Mouse (Mus musculus) mouse trophoblast stem cell (cell line): Measurements from ENCODE around the gene Tmem186.

Source experiments
- in situ Hi-C, 2 experiments: fragments of 300-500 bp; cut with MseI, MboI; formaldehyde crosslinking; loops; 2 replicates in 1 of 2; 3 replicates in 1 of 2; pipeline ENCODE4 v1.15.1; 2025

The Tmem186 gene

GRCm38 (mm10) chr16:8637217-8638051 lies at the start of gene Tmem186, which contains the start of gene Pmm2:
Gene Tmem186, minus strand, starts transcription at chr16:8637712.
Gene Pmm2, plus strand, starts transcription at chr16:8637674.
- in situ Hi-C loops, result no loop called here

- in situ Hi-C loops, result no loop called here
These were observed 49.5 kb upstream of the Tmem186 start for GRCm38 (mm10) chr16:8686871-8687535.

DNA sequence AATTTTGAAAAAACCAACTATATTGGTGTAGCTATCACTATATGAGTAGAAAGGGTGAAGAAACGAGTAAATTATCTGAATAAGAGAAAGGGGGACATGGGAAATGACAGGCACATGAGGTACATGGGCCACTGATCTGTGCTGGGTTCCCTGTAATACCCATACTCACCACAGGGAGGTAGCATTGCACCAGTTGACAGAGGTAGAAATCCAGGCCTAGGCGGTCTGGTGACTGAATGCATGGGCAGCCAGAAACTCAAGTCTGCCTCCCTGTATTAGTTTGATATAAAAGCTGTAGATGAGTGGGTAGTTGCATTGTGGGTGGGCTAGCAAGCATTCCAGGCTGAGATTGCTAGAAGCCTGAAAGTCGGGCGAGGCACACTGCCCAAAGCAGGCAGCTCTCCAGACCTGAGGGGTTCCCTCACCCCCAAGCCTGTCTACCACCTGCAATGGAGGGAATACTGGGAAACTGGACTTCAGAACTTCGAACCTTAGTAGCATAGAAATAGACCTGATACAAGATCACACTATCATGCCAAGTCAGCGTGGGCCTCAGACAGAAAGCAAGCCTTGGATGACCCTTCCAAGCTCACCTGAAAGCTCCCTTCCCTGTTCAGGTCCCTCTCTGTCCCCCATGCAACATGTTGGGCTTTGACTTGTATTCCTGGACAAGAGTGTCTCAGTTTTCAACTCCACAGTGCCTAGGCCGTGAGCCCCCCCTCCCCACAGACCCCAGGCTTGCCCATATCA lies 48.8 kb upstream of the Tmem186 start:
- in situ Hi-C loops, result no loop called here

DNA sequence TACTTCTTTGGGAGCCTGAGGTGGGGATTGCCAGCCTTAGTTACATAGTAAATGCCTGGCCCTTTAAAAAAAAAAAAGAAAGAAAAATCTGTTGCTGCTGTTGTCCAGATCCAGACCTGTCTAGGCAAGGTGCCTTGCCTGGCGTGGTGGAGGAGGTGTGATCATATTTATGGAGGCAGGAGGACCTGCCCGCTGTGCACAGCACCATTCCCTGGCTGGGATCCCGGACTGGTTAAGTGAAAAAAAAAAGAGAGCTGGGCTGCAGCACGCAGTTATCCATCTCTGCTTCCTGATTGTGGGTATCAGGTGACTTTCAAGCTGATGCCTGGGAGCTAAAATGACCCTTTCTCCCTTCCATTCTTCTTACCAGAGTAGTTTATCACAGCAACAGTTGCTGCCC lies 47.6 kb upstream of the Tmem186 start:
- in situ Hi-C loops, result no loop called here

GRCm38 (mm10) chr16:8680470-8680869 lies 43.0 kb upstream of the Tmem186 start, which contains the start of gene Gm5767:
Gene Gm5767, plus strand, starts transcription at chr16:8680770.
- in situ Hi-C loops, result no loop called here

GRCm38 (mm10) chr16:8679780-8680179 lies 42.3 kb upstream of the Tmem186 start:
- in situ Hi-C loops, result no loop called here

- in situ Hi-C loops, result no loop called here
These were observed 41.2 kb upstream of the Tmem186 start for GRCm38 (mm10) chr16:8678676-8679075.

DNA sequence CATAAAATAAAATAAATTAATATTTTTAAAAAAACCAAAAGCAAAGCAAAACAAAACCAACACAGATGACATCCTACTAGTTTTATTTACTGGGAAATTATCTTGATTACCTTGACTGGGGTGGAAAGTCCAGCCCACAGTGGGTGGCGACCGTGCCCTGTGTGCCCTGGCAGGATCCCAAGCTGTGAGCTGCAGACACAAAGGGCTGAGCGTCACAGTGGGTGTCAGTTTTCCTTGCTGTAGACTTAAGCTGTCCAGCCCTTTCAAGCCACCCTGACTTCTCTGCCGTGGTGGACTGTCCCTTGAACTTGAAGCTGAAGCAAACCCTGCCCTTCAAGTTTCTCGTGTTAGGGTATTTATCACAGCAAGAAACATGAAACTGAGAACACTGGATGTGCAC lies 40.5 kb upstream of the Tmem186 start:
- in situ Hi-C loops, result no loop called here

DNA sequence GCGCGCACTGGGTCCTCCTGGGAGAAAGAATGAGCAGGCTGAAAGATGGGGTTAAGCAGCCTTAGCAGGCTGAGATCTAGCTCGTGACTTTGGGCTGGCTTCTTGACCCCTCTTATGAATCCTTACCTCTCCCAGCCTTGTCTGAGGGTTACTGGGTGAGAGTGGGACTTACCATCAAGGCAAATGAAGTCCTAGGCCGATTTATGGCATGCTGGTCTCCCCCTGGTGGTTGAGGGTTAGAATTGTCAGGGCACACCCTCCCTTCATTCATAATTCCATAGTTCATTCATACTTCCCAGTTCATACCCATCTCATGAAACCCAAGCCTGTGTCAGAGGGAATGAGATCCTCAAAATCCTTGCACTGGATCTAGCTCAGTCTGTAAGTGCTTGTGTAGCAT lies 39.3 kb upstream of the Tmem186 start:
- in situ Hi-C loops, result no loop called here

GRCm38 (mm10) chr16:8676228-8676627 lies 38.7 kb upstream of the Tmem186 start:
- in situ Hi-C loops, result no loop called here

DNA sequence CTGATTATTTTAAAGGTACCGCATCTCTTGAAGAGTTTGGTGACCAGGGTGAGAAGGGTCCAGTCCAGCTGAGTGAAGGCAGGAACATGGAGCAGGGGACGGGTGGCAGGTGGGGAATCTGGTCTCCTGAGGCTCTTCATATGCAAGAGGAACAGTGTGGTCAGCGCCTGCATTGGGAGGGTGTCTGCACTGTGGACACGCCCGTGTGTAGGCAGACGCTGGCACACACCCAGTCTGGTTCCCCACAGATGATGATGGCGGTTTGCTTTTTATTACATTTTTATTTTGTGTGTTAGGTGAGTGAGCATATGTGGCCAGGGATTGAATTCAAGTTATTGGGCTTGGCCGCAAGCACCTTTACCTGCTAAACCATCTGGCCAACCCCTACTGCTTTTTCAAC lies 38.0 kb upstream of the Tmem186 start:
- in situ Hi-C loops, result no loop called here

DNA sequence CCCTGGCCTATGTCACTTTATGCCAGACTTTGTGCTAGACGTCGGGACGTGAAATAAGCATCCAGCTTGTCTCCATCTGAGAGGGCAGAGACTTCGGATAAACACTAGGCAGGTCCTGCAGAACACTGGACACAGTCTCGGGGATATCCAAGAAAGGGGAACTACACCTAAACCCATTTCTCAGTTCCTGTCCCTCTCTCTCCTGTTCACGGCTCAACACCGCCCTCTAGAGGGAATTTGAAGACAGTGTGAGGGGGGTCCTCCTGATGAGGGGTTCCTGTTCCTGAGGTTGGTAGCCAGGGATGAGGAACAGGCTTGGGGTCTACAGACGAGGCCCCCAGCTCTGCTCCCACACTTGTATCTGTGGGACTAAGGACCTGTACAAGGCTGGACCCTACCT lies 36.7 kb upstream of the Tmem186 start:
- in situ Hi-C loops, result loop anchor here (5.0 kb wide), 3 partner anchors 182 to 267 kb away; no protein-coding TSS in a partner anchor

GRCm38 (mm10) chr16:8673343-8673742 lies 35.8 kb upstream of the Tmem186 start:
- in situ Hi-C loops, result loop anchor here (5.0 kb wide), 3 partner anchors 181 to 266 kb away; no protein-coding TSS in a partner anchor

DNA sequence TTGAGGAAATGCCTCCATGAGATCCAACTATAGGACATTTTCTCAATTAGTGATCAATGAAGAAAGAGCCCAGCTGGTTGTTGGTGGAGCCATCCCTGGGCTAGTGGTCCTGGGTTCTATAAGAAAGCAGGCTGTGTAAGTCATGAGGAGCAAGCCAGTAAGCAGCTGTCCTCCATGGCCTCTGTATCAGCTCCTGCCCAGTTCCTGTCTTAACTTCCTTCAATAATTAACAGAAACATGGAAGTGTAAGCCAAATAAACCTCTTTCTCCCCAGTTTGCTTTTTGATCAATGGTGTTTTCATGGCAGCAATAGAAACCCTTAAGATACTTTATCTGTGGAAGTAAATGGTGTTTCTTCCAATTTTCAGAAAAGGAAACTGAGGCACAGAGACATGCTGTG lies 35.3 kb upstream of the Tmem186 start:
- in situ Hi-C loops, result loop anchor here (5.0 kb wide), 3 partner anchors 181 to 266 kb away; no protein-coding TSS in a partner anchor

GRCm38 (mm10) chr16:8672350-8672687 lies 34.8 kb upstream of the Tmem186 start:
- in situ Hi-C loops, result loop anchor here (5.0 kb wide), 3 partner anchors 180 to 265 kb away; no protein-coding TSS in a partner anchor

DNA sequence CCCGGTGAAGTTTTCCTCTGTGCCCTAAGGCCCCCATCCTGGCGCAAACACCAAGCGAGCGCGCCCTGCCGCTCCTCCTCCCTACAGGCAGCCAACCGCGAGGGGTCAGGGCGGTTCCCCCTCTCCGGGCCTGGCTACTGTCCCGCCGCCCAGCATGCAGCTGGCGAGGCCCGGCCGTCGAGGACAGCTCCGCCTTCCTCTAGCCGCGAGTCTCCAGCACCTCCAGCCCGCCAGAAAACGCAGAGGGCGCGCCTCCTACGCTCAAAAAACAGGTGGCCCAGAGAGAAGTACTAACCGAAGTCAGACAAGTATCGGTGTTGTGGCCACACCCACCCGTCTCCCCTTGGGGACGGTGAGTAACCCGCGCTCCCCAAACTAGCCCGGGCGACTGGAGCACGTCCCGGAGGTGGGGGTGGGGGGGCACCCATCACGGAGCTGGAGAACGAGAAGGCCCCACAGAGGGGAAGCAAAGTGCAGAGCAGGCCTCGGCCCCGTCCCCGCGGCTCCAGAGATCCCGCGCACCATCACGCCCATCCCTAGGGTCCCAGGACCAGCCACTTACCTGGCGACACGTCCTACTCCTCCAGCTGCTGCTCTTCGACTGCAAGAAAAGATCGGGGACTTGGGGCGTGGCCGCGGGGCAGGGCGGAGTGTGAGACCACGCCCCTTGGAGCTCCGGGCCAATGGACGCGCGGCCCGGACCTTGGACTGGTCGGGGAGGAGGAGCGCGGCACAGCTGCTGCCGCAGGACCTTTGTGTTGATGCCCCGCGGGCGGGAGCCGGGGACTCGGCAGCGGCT lies 34.2 kb upstream of the Tmem186 start, which contains the start of gene Carhsp1:
Carhsp1 (minus strand) TSS at position 605 of the 799 bp plus-strand sequence.
- in situ Hi-C loops, result loop anchor here (5.0 kb wide), 3 partner anchors 179 to 264 kb away; no protein-coding TSS in a partner anchor

GRCm38 (mm10) chr16:8670041-8671035 lies 32.8 kb upstream of the Tmem186 start:
- in situ Hi-C loops, result loop anchor here (5.0 kb wide), 3 partner anchors 178 to 263 kb away; no protein-coding TSS in a partner anchor

DNA sequence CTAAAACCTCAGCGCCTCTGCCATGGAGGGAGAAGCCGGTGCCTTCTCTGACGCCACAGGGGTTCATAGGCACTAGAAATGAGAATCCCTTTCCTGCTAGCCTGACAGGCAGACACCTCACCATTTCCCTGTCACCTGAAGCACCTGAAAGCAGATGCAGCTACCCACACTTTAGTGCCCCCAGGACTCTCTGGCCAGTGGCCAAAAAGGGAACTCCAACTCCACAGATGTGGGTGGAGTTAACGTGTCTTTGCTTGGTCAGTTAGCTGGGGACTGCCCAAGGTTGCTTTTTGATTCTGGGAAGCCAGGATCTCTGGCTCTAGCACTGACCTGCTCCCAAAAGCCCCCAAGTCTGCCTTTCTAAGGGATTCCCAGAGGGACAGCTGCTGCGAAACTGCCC lies 31.9 kb upstream of the Tmem186 start:
- in situ Hi-C loops, result no loop called here

DNA sequence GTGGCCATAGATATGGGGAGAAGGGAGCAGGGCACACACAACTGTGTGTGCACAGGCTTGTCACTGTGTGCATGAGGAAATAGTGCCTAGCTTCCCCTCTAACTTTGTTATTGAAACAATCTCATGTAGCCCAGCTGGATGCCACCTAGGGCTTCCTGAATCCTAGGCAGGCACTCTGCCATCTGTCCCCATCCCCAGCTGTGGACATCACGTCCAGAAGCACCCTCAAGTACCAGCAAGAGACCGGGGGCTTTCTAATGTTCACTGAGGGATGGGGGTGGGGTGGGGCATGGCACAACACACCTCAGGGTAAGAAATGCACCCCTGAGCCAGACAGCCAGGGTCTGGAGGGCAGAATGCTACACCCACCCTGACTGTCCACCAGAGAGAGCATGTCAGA lies 30.9 kb upstream of the Tmem186 start:
- in situ Hi-C loops, result no loop called here

GRCm38 (mm10) chr16:8667814-8668213 lies 30.3 kb upstream of the Tmem186 start:
- in situ Hi-C loops, result no loop called here
